Mouse (Mus musculus): ENCODE measurements around the gene Tlr13. TPM values are rescaled to one million over a fixed set of nuclear protein-coding genes. Genes with fewer than 3 reads are reported as not detected.

Tlr13 gene
- polyA plus RNA-seq (2015; fragmentation: Nextera tagmentation; extraction: Ambion mirVana) = 0.52 and 0.57 TPM in 2 replicates

- Histone ChIP-seq H3K4me2 (replicated peaks) (no peak within 1 kb of the TSS), H3K27ac (no peak within 1 kb of the TSS), H3K4me3 (no peak within 1 kb of the TSS), H3K4me1 (no peaks in the 10 kb centered on the region), H3K36me3 (no peaks in the 10 kb centered on the region), H3K27me3 (no peaks in the 10 kb centered on the region), H3K9me3 (no peaks in the 10 kb centered on the region), H3K9ac (no peak within 1 kb of the TSS)
- ATAC-seq (ENCODE audit: low FRiP score, low read depth) = no peak
- WGBS = 92% methylated on average over 6 of the region's 6 CpGs
Measured at GRCm38 (mm10) chrX:106142936-106143335, at the start of gene Tlr13. Gene Tlr13, plus strand, starts transcription at chrX:106143204.

- H3K9me3 ChIP-seq = no peaks in the 10 kb centered on the region
- 41% methylated on average over 2 of the region's 2 CpGs for WGBS
- H3K27ac ChIP-seq = no peak overlapping the region
- H3K36me3 ChIP-seq = peaks cover 20% of the 10 kb centered on the region
- no peaks in the 10 kb centered on the region for H3K4me1 ChIP-seq
- no peak overlapping the region for H3K9ac ChIP-seq
- no peak overlapping the region for H3K4me2 ChIP-seq (replicated peaks)
- ATAC-seq (ENCODE audit: low FRiP score, low read depth) = no peak
- no peak overlapping the region for H3K4me3 ChIP-seq
- no peaks in the 10 kb centered on the region; the same call in 1 of the 2 replicates for H3K27me3 ChIP-seq
Measured at GRCm38 (mm10) chrX:106105464-106105863, 37.5 kb upstream of the Tlr13 start.

GRCm38 (mm10) chrX:106113881-106114280 lies 29.1 kb upstream of the Tlr13 start:
- no peak overlapping the region for H3K27ac ChIP-seq
- no peak overlapping the region for H3K9ac ChIP-seq
- ATAC-seq (ENCODE audit: low FRiP score, low read depth) = no peak
- H3K36me3 ChIP-seq = peaks cover 14% of the 10 kb centered on the region
- WGBS = 91% methylated on average over 4 of the region's 4 CpGs
- no peaks in the 10 kb centered on the region; the same call in 1 of the 2 replicates for H3K27me3 ChIP-seq
- H3K4me3 ChIP-seq = no peak overlapping the region
- H3K4me2 ChIP-seq (replicated peaks) = no peak overlapping the region
- no peaks in the 10 kb centered on the region for H3K4me1 ChIP-seq
- no peaks in the 10 kb centered on the region for H3K9me3 ChIP-seq

GRCm38 (mm10) chrX:106114674-106115073 lies 28.3 kb upstream of the Tlr13 start:
- Histone ChIP-seq H3K9ac (no peak overlapping the region), H3K36me3 (peaks cover 18% of the 10 kb centered on the region), H3K27me3 (no peaks in the 10 kb centered on the region; the same call in 1 of the 2 replicates), H3K9me3 (no peaks in the 10 kb centered on the region), H3K27ac (no peak overlapping the region), H3K4me3 (no peak overlapping the region), H3K4me1 (no peaks in the 10 kb centered on the region), H3K4me2 (replicated peaks) (no peak overlapping the region)
- ATAC-seq (ENCODE audit: low FRiP score, low read depth) = no peak
- 83% methylated on average over 1 of the region's 1 CpGs for WGBS

- no peak overlapping the region for H3K9ac ChIP-seq
- no peaks in the 10 kb centered on the region for H3K9me3 ChIP-seq
- WGBS = 77% methylated on average over 2 of the region's 2 CpGs
- H3K27me3 ChIP-seq = peaks cover 8% of the 10 kb centered on the region; the same call in 1 of the 2 replicates
- H3K4me1 ChIP-seq = no peaks in the 10 kb centered on the region
- no peak overlapping the region for H3K27ac ChIP-seq
- no peak overlapping the region for H3K4me3 ChIP-seq
- no peak for ATAC-seq (ENCODE audit: low FRiP score, low read depth)
- no peak overlapping the region for H3K4me2 ChIP-seq (replicated peaks)
- H3K36me3 ChIP-seq = peaks cover 15% of the 10 kb centered on the region
Measured at GRCm38 (mm10) chrX:106122823-106123222, 20.2 kb upstream of the Tlr13 start.

- Histone ChIP-seq H3K4me3 (no peak overlapping the region), H3K9ac (no peak overlapping the region), H3K4me1 (no peaks in the 10 kb centered on the region), H3K27ac (no peak overlapping the region), H3K36me3 (peaks cover 7% of the 10 kb centered on the region), H3K4me2 (replicated peaks) (no peak overlapping the region), H3K9me3 (no peaks in the 10 kb centered on the region), H3K27me3 (peaks cover 8% of the 10 kb centered on the region; the same call in 1 of the 2 replicates)
- whole genome bisulfite sequencing = 62% methylated on average over 6 of the region's 6 CpGs
- ATAC-seq (ENCODE audit: low FRiP score, low read depth) = no peak
Measured at GRCm38 (mm10) chrX:106128283-106128682, 14.7 kb upstream of the Tlr13 start.

GRCm38 (mm10) chrX:106129877-106130276 lies 13.1 kb upstream of the Tlr13 start:
- Histone ChIP-seq H3K4me3 (no peak overlapping the region), H3K4me2 (replicated peaks) (no peak overlapping the region), H3K4me1 (no peaks in the 10 kb centered on the region), H3K36me3 (peaks cover 7% of the 10 kb centered on the region; the same call in 1 of the 2 replicates), H3K27me3 (peaks cover 5% of the 10 kb centered on the region; the same call in 1 of the 2 replicates), H3K9me3 (no peaks in the 10 kb centered on the region), H3K9ac (no peak overlapping the region), H3K27ac (no peak overlapping the region)
- no peak for ATAC-seq (ENCODE audit: low FRiP score, low read depth)
- 94% methylated on average over 4 of the region's 4 CpGs for WGBS

- no peak overlapping the region for H3K4me2 ChIP-seq (replicated peaks)
- H3K27me3 ChIP-seq = 0 out of 2 replicates have a peak, but pooled peaks cover 3% of the 10 kb centered on the region
- no peaks in the 10 kb centered on the region for H3K4me1 ChIP-seq
- H3K9me3 ChIP-seq = no peaks in the 10 kb centered on the region
- no peak overlapping the region for H3K4me3 ChIP-seq
- WGBS = 74% methylated on average over 3 of the region's 3 CpGs
- H3K9ac ChIP-seq = no peak overlapping the region
- ATAC-seq (ENCODE audit: low FRiP score, low read depth) = no peak
- no peaks in the 10 kb centered on the region for H3K36me3 ChIP-seq
- H3K27ac ChIP-seq = no peak overlapping the region
Measured at GRCm38 (mm10) chrX:106134916-106135315, 8.1 kb upstream of the Tlr13 start.

GRCm38 (mm10) chrX:106135484-106135883 lies 7.5 kb upstream of the Tlr13 start:
- H3K9ac ChIP-seq = no peak overlapping the region
- no peak overlapping the region for H3K4me3 ChIP-seq
- H3K27me3 ChIP-seq = 0 out of 2 replicates have a peak, but pooled peaks cover 3% of the 10 kb centered on the region
- WGBS = 79% methylated on average over 4 of the region's 4 CpGs
- H3K36me3 ChIP-seq = no peaks in the 10 kb centered on the region
- H3K27ac ChIP-seq = no peak overlapping the region
- no peak for ATAC-seq (ENCODE audit: low FRiP score, low read depth)
- no peaks in the 10 kb centered on the region for H3K9me3 ChIP-seq
- H3K4me1 ChIP-seq = no peaks in the 10 kb centered on the region
- no peak overlapping the region for H3K4me2 ChIP-seq (replicated peaks)

GRCm38 (mm10) chrX:106135916-106136575 lies 7.0 kb upstream of the Tlr13 start:
- no peak for ATAC-seq (ENCODE audit: low FRiP score, low read depth)
- Histone ChIP-seq H3K4me1 (no peaks in the 10 kb centered on the region), H3K9me3 (no peaks in the 10 kb centered on the region), H3K27me3 (0 out of 2 replicates have a peak, but pooled peaks cover 3% of the 10 kb centered on the region), H3K9ac (no peak overlapping the region), H3K4me2 (replicated peaks) (no peak overlapping the region), H3K36me3 (no peaks in the 10 kb centered on the region), H3K27ac (no peak overlapping the region), H3K4me3 (no peak overlapping the region)
- 62% methylated on average over 12 of the region's 12 CpGs for WGBS

GRCm38 (mm10) chrX:106139309-106140070 lies 3.5 kb upstream of the Tlr13 start:
- Histone ChIP-seq H3K9me3 (no peaks in the 10 kb centered on the region), H3K36me3 (no peaks in the 10 kb centered on the region), H3K4me3 (no peak overlapping the region), H3K4me2 (replicated peaks) (no peak overlapping the region), H3K4me1 (no peaks in the 10 kb centered on the region), H3K27me3 (0 out of 2 replicates have a peak, but pooled peaks cover 3% of the 10 kb centered on the region), H3K9ac (no peak overlapping the region), H3K27ac (no peak overlapping the region)
- no peak for ATAC-seq (ENCODE audit: low FRiP score, low read depth)
- 79% methylated on average over 13 of the region's 13 CpGs for WGBS

- 86% methylated on average over 1 of the region's 1 CpGs for WGBS
- H3K27me3 ChIP-seq = 0 out of 2 replicates have a peak, but pooled peaks cover 5% of the 10 kb centered on the region
Measured at GRCm38 (mm10) chrX:106148185-106148584, 5.2 kb downstream of the Tlr13 start.

More at GRCm38 (mm10) chrX:106148185-106148584, 5.2 kb downstream of the Tlr13 start:
- Histone ChIP-seq H3K9ac (no peak overlapping the region), H3K4me2 (replicated peaks) (no peak overlapping the region), H3K27ac (no peak overlapping the region), H3K9me3 (no peaks in the 10 kb centered on the region), H3K4me1 (no peaks in the 10 kb centered on the region), H3K4me3 (no peak overlapping the region), H3K36me3 (no peaks in the 10 kb centered on the region)
- no peak for ATAC-seq (ENCODE audit: low FRiP score, low read depth)

All from limb, embryonic 13.5 days (tissue).